Mouse (Mus musculus): ENCODE measurements at regions not wholly inside any gene's neighbourhood (a gene's known extent, or its start where the extent isn't known, plus 50 kb on each side); places are given as distances from the start of the nearest gene placed in this dataset.

DNA sequence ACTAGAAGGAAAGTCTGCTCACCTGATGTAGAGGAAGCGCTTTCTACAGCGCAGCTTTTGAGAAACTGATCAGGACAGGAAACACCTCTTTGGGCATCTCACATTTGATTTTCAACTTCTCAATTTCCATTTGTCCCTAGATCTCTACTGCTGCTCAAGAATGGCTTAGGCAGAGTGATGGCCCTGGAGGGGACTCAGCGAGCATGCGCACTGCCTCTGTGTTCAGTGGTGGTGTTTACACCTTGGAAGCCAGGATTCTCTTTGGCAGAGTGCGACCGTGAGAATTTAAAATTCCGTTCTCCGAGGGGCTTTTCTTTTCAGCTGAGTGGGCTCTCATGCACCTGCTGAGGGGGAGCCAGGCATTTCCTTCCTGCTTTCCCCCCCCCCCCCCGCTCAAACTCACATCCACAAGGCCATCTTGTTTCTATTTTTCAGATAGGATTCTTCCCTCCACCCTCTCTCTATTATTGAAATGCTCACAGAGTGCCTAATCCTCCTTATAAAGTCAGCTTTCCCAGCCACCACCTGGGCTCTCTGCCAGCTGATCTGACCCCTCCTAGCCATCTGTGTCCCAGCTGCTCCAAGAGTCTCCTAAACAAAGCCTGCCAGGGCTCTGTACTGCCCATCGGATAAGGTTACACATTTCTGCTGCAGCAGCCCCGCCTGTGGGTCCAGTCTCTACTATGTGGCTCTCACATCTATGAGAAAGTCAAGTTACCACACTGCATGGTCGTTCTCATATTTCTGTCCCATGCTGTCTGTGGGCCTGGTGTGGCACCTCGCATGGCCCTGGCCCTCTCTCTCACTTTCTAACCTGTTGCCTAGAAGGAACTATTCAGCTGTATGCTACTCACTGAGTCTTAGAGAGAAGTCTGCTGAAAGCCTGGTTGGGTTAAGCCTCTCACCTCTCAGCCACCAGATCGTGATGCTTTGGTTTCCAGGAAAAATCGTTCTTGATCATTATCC, 252.2 kb downstream of the Ankrd50 start:
- 40% methylated on average over 15 of the region's 15 CpGs for WGBS
- Histone ChIP-seq H3K4me2 (replicated peaks) (no peak overlapping the region), H3K9me3 (replicated peaks) (no peaks in the 10 kb centered on the region), H3K27ac (replicated peaks) (peak overlapping the region; percentile 48; the same call in 1 of the 2 replicates), H3K4me1 (peaks cover 16% of the 10 kb centered on the region), H3K4me3 (replicated peaks) (no peak overlapping the region), H3K27me3 (no peaks in the 10 kb centered on the region), H3K36me3 (no peaks in the 10 kb centered on the region), H3K9ac (no peak overlapping the region)
- peak; percentile 87 for ATAC-seq (ENCODE audit: insufficient number of reproducible peaks, low FRiP score, low TSS enrichment, low read depth)

DNA sequence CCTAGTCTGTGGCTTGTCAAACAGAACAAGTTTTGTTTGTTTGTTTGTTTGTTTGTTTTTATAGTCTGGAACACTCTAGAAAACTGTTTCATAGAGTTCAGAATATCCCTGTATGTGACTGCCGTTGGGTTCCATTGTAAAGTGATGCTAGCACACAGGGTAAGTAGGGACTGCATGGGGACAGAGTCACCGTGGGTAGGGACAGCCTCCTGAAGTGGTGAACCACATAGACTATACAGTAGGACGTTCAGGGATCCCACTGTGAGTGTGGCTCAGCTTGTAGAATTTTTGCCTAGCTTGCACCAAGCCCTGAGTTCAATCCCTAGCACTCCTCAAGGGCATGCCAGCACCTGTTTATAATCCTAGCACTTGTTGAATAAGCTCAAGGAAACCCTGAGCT, 253.1 kb downstream of the Ankrd50 start:
- no peak overlapping the region for H3K9ac ChIP-seq
- no peaks in the 10 kb centered on the region for H3K36me3 ChIP-seq
- H3K27me3 ChIP-seq: no peaks in the 10 kb centered on the region
- H3K4me3 ChIP-seq (replicated peaks): no peak overlapping the region
- no peaks in the 10 kb centered on the region for H3K9me3 ChIP-seq (replicated peaks)
- WGBS: 75% methylated on average over 3 of the region's 3 CpGs
- 0 out of 2 replicates have a peak overlapping the region, but pooled peaks have one; percentile 22 for H3K27ac ChIP-seq (replicated peaks)
- no peak overlapping the region for H3K4me2 ChIP-seq (replicated peaks)
- H3K4me1 ChIP-seq: peaks cover 16% of the 10 kb centered on the region
- ATAC-seq (ENCODE audit: insufficient number of reproducible peaks, low FRiP score, low TSS enrichment, low read depth): no peak

DNA sequence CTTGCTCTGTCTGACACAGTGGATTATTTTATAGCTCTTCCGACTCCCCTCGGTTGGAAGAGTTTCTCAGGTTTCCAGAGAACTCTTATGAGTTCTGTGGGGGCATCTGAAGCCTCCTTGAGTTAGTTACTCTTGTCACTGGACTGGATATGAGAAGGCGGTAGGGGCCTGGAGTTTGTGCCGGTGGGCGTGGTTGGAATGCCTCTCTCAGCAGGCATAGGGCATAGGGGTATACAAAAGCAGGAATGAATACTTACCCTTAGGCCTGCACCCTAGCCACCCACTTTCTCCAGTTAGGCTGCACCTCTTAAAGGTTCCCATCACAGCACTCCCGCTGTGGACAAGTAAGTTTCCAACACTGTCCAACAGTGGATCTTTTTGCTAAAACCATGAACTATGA, 253.8 kb downstream of the Ankrd50 start:
- WGBS: 75% methylated on average over 6 of the region's 6 CpGs
- Histone ChIP-seq H3K4me2 (replicated peaks) (no peak overlapping the region), H3K4me1 (peaks cover 16% of the 10 kb centered on the region), H3K4me3 (replicated peaks) (no peak overlapping the region), H3K9me3 (replicated peaks) (no peaks in the 10 kb centered on the region), H3K9ac (no peak overlapping the region), H3K36me3 (no peaks in the 10 kb centered on the region), H3K27me3 (no peaks in the 10 kb centered on the region), H3K27ac (replicated peaks) (no peak overlapping the region)
- ATAC-seq (ENCODE audit: insufficient number of reproducible peaks, low FRiP score, low TSS enrichment, low read depth): no peak

DNA sequence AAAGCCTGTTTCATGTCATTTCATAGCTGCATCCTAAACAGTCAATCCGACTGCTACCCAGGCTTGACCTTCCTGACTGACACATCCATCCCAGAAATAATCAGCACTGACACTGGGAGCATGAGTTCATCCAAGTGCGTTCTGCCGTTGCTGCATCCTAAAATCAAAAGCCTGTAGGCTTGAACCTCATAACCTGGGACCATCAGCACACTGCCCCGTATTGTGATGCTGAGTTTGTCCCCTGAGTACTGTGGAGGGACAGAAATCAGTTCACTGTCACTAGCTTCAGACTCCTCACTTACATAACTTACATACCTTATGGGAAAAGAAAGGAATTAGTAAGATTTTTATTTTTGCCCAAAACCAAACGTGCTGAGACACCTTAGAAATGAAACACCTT, 255.0 kb downstream of the Ankrd50 start:
- ATAC-seq (ENCODE audit: insufficient number of reproducible peaks, low FRiP score, low TSS enrichment, low read depth): no peak
- WGBS: 68% methylated on average over 5 of the region's 5 CpGs
- Histone ChIP-seq H3K4me3 (replicated peaks) (no peak overlapping the region), H3K27me3 (no peaks in the 10 kb centered on the region), H3K9ac (no peak overlapping the region), H3K36me3 (no peaks in the 10 kb centered on the region), H3K4me1 (peaks cover 16% of the 10 kb centered on the region), H3K9me3 (replicated peaks) (no peaks in the 10 kb centered on the region), H3K4me2 (replicated peaks) (no peak overlapping the region), H3K27ac (replicated peaks) (no peak overlapping the region)

DNA sequence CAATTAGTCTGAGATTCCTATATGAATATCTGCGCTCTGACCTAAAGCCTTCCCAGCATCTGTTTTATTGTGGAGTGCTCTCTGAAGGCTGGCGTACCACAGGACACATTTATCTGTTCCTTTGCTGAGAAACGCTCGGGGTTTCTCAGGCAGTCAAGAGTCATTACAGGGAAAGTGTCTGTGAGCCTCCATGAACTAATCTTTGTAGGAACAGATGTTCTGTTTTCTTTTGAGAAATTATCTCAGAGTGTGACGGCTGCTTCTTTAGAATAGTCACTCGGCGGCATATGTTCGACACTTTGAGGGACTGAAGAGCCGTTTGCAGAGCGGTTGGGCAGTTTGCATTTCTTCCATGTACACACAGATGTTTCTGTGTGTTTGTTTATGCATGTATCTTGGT, 255.6 kb downstream of the Ankrd50 start:
- H3K4me1 ChIP-seq: peaks cover 16% of the 10 kb centered on the region

DNA sequence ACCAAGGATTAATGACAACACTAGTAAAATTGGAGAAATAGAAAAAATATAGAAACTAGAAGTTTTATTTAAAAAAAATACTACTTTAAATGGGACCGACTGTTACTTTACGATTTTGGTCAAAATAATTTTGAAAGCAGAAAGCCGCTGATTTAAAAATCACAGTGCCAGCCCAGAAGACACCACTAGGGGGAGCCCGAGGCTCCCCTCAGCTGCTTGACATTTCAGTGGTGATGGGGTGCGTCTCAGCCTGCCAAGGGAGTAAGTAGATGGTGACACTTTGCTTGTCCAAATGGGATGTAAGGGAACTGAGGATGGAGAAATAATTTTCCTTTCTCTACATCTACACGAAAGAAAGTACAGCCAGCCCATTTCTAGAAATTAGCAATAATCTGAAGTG, 257.0 kb downstream of the Ankrd50 start:
- Histone ChIP-seq H3K4me2 (replicated peaks) (no peak overlapping the region), H3K9ac (no peak overlapping the region), H3K4me3 (replicated peaks) (no peak overlapping the region), H3K27ac (replicated peaks) (no peak overlapping the region), H3K36me3 (no peaks in the 10 kb centered on the region), H3K4me1 (peaks cover 14% of the 10 kb centered on the region), H3K27me3 (no peaks in the 10 kb centered on the region), H3K9me3 (replicated peaks) (no peaks in the 10 kb centered on the region)
- WGBS: 20% methylated on average over 6 of the region's 6 CpGs
- no peak for ATAC-seq (ENCODE audit: insufficient number of reproducible peaks, low FRiP score, low TSS enrichment, low read depth)

More for the DNA sequence above, 255.6 kb downstream of the Ankrd50 start:
- no peak overlapping the region for H3K4me3 ChIP-seq (replicated peaks)
- no peaks in the 10 kb centered on the region for H3K36me3 ChIP-seq
- H3K9me3 ChIP-seq (replicated peaks): no peaks in the 10 kb centered on the region
- no peak for ATAC-seq (ENCODE audit: insufficient number of reproducible peaks, low FRiP score, low TSS enrichment, low read depth)
- no peaks in the 10 kb centered on the region for H3K27me3 ChIP-seq
- H3K27ac ChIP-seq (replicated peaks): no peak overlapping the region
- no peak overlapping the region for H3K9ac ChIP-seq
- WGBS: 46% methylated on average over 10 of the region's 10 CpGs
- H3K4me2 ChIP-seq (replicated peaks): no peak overlapping the region

DNA sequence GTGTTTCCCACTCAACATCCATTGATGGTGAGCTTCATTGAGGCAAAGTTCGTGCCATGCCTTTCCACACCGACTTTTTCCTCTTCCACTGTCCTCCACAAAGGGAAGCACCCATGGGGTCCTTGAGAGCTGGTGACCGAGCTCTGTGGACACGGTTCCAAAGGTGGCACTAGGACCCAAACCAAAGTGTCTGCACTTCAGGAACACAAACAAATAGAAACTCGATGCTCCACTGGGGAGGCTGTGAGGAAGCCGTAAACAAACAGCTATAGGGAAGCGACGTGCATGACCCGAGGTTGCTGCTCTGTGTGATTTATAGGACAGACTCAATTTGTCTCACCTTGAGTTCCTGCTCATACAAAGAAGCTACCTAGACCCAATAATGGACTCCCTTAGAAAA, 257.5 kb downstream of the Ankrd50 start:
- 73% methylated on average over 9 of the region's 9 CpGs for WGBS
- no peaks in the 10 kb centered on the region for H3K36me3 ChIP-seq
- ATAC-seq (ENCODE audit: insufficient number of reproducible peaks, low FRiP score, low TSS enrichment, low read depth): no peak
- H3K27ac ChIP-seq (replicated peaks): no peak overlapping the region
- H3K9ac ChIP-seq: no peak overlapping the region
- no peaks in the 10 kb centered on the region for H3K27me3 ChIP-seq
- no peak overlapping the region for H3K4me3 ChIP-seq (replicated peaks)
- no peak overlapping the region for H3K4me2 ChIP-seq (replicated peaks)
- H3K4me1 ChIP-seq: peaks cover 9% of the 10 kb centered on the region
- no peaks in the 10 kb centered on the region for H3K9me3 ChIP-seq (replicated peaks)

DNA sequence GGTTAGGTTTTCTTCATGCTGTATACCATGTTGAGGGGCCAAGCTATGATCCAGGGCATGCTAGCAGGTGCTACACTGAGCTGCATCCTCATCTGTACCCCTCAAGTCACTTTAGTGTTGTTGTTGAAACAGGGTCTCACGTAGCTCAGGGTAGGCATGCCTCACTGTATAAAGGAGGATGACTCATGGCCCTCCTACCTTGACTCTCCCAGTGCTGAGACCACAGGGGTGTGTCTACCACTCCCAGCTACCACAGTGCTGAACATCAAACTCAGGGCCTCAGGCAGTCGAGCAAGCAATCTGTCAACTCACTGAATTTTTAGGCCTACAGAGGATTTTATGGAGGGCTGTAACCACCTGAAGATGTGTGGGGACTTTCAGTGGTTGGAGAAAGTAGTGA, 258.5 kb downstream of the Ankrd50 start:
- Histone ChIP-seq H3K4me3 (replicated peaks) (no peak overlapping the region), H3K9ac (no peak overlapping the region), H3K27ac (replicated peaks) (no peak overlapping the region), H3K27me3 (no peaks in the 10 kb centered on the region), H3K4me1 (0 out of 2 replicates have a peak, but pooled peaks cover 3% of the 10 kb centered on the region), H3K9me3 (replicated peaks) (no peaks in the 10 kb centered on the region), H3K4me2 (replicated peaks) (no peak overlapping the region), H3K36me3 (no peaks in the 10 kb centered on the region)
- peak; percentile 43; the same call in 1 of the 2 replicates for ATAC-seq (ENCODE audit: insufficient number of reproducible peaks, low FRiP score, low TSS enrichment, low read depth)
- WGBS: 57% methylated on average over 2 of the region's 2 CpGs

DNA sequence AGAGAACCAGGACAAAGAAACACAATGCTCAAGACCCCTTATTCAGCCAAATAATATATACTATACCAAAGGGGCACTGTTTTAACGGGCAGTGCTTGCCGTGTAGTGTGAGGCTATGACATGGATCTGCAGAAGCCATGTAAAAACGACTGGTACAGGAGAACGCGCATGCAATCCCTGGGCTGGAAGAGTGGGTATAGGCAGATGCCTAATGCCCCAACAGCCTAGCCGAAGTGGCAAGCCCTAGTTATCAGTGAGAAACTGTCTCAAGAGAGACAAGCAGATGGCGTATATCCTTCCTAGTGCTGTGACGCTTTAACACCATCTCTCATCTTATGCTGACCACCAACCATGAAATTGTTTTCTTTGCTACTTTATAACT, 262.8 kb downstream of the Ankrd50 start:
- no peaks in the 10 kb centered on the region for H3K9me3 ChIP-seq (replicated peaks)
- H3K27ac ChIP-seq (replicated peaks): no peak overlapping the region
- no peak overlapping the region for H3K4me3 ChIP-seq (replicated peaks)
- H3K9ac ChIP-seq: no peak overlapping the region
- H3K4me2 ChIP-seq (replicated peaks): no peak overlapping the region
- no peaks in the 10 kb centered on the region for H3K27me3 ChIP-seq
- H3K4me1 ChIP-seq: 0 out of 2 replicates have a peak, but pooled peaks cover 4% of the 10 kb centered on the region
- 84% methylated on average over 8 of the region's 8 CpGs for WGBS
- H3K36me3 ChIP-seq: no peaks in the 10 kb centered on the region
- no peak for ATAC-seq (ENCODE audit: insufficient number of reproducible peaks, low FRiP score, low TSS enrichment, low read depth)

DNA sequence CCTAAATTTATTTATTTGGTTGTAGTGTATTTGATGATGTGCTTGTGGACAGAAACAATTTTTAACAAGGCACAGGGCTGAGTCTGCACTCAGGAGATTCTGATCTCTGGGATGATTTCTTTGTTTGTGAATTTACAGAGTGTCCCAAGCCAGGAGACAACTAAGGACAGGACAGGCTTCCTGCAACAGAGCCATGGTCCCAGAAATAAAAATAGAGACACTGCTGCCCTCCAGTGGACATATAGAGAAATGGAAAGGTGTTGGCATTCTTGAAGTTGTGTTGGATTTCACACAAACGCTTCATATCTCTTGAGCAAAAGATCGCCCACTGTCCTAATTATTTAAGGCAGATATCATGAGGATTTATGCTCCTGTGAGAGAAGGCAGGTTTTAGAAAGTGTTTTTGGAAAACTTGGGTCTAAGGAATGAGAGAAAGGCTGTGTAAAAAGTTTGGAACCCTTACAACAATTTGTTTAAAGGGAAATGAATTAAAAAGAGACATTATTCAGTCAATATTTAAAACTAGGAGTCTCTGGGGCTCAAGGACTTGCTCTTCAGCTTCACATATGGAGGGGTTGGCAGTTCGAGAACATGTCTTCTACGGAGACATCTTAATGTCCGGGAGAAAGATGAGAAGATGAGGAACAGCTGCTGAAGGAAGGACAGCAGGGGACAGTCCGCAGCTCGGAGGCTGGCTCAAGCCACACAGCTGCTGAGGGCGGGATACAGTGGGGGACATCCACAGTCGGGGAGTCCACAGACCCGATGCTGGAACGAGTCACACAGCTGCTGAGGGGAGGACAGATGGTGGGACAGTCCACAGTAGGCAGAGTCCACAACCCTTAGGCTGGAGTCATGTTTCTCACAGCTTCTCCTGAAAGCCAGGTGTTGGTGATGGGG, 263.5 kb downstream of the Ankrd50 start:
- Histone ChIP-seq H3K27me3 (no peaks in the 10 kb centered on the region), H3K9me3 (replicated peaks) (no peaks in the 10 kb centered on the region), H3K4me2 (replicated peaks) (no peak overlapping the region), H3K4me3 (replicated peaks) (no peak overlapping the region), H3K9ac (no peak overlapping the region), H3K27ac (replicated peaks) (0 out of 2 replicates have a peak overlapping the region, but pooled peaks have one; percentile 4), H3K36me3 (no peaks in the 10 kb centered on the region), H3K4me1 (0 out of 2 replicates have a peak, but pooled peaks cover 4% of the 10 kb centered on the region)
- 27% methylated on average over 11 of the region's 11 CpGs for WGBS
- ATAC-seq (ENCODE audit: insufficient number of reproducible peaks, low FRiP score, low TSS enrichment, low read depth): peak; percentile 77

DNA sequence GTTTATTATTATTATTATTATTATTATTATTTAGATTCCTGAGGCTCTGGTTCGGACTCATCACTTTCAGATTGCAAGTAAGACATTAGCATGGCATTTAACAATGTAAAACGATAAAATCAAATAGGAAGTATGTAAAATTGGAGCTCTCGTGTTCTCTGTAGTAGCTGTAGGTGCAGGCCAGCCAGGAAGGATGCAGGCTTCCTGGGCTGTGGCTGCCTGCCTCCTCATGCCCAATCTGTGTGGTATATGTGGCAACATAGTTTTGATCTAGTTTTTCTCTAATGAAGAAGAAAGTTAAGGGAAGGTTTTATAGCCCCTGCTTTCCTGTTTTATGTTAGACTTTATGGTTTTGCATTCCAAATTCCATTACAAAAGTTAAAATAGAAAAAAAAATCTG, 275.6 kb downstream of the Ankrd50 start:
- Histone ChIP-seq H3K9me3 (replicated peaks) (no peaks in the 10 kb centered on the region), H3K36me3 (no peaks in the 10 kb centered on the region), H3K9ac (no peak overlapping the region), H3K27me3 (no peaks in the 10 kb centered on the region), H3K4me3 (replicated peaks) (no peak overlapping the region), H3K4me2 (replicated peaks) (no peak overlapping the region), H3K27ac (replicated peaks) (no peak overlapping the region), H3K4me1 (no peaks in the 10 kb centered on the region)
- ATAC-seq (ENCODE audit: insufficient number of reproducible peaks, low FRiP score, low TSS enrichment, low read depth): no peak
- 79% methylated on average over 3 of the region's 3 CpGs for WGBS
